Mouse (Mus musculus) CH12.LX (cell line): Measurements from ENCODE around the gene Asl. TPM values are rescaled to one million over a fixed set of nuclear protein-coding genes. Genes with fewer than 3 reads are reported as not detected.

Experiments
- DNase-seq: peaks from one replicate; pipeline ENCODE4 v3.0.0-alpha.2; 2013; ENCODE audit errors: extremely low read depth
- H3K27ac ChIP-seq: 2 replicates; pipeline ENCODE4 v1.5.1; 2012; ENCODE audit warnings: low read depth, mild to moderate bottlenecking, control low read depth, moderate library complexity; ENCODE audit not compliant: insufficient read depth
- H3K27me3 ChIP-seq: replicated peaks from 2 replicates; pipeline ENCODE3; 2012; ENCODE audit warnings: inconsistent platforms
- H3K36me3 ChIP-seq, 2 experiments: replicated peaks in 1 of 2; 2 replicates each; pipeline versions ENCODE3 to v1.6.1; 2012; ENCODE audit warnings: inconsistent platforms in 1 of 2, low read length in 1 of 2, mild to moderate bottlenecking in 1 of 2, mixed read lengths in 1 of 2, moderate library complexity in 1 of 2; ENCODE audit not compliant: control insufficient read depth in 1 of 2, insufficient read depth in 1 of 2
- H3K4me1 ChIP-seq, 2 experiments: 2 replicates each; pipeline ENCODE4 v1.6.1; 2012; ENCODE audit warnings: inconsistent platforms in 1 of 2, moderate library complexity in 1 of 2; ENCODE audit not compliant: insufficient read depth in 2 of 2, control insufficient read depth in 1 of 2
- H3K4me2 ChIP-seq: 2 replicates; pipeline ENCODE4 v1.6.1; 2012; ENCODE audit warnings: low read depth, mild to moderate bottlenecking, control low read depth; ENCODE audit not compliant: poor library complexity, insufficient read depth, severe bottlenecking
- H3K4me3 ChIP-seq, 3 experiments: fragments of 150-350 bp in 1 of 3; sonication (generic) in 1 of 3; replicated peaks in 1 of 3; 2 replicates each; pipeline versions ENCODE3 to v1.5.1; 2011 to 2012; ENCODE audit warnings: low read depth in 2 of 3, low read length in 2 of 3, mild to moderate bottlenecking in 2 of 3, moderate library complexity in 2 of 3, control low read depth in 1 of 3, improper control_type of control experiment in 1 of 3, inconsistent platforms in 1 of 3, mixed read lengths in 1 of 3; ENCODE audit not compliant: poor library complexity in 1 of 3
- H3K79me2 ChIP-seq: replicated peaks from 2 replicates; pipeline ENCODE4 v1.6.1; 2012; ENCODE audit warnings: mild to moderate bottlenecking, moderate library complexity; ENCODE audit not compliant: control insufficient read depth, poor library complexity, insufficient read depth, severe bottlenecking; ENCODE audit errors: extremely low read depth
- H3K9ac ChIP-seq: 2 replicates; pipeline ENCODE4 v1.6.1; 2012; ENCODE audit warnings: low read depth, mild to moderate bottlenecking, control low read depth, moderate library complexity; ENCODE audit not compliant: insufficient read depth
- H3K9me3 ChIP-seq: replicated peaks from 2 replicates; pipeline ENCODE3; 2012; ENCODE audit warnings: low read length, inconsistent platforms, mixed read lengths
- CTCF ChIP-seq, 2 experiments: IDR thresholded peaks in 1 of 2; conservative IDR thresholded peaks in 1 of 2; 2 replicates each; pipeline ENCODE4 v1.5.1; 2011 to 2012; ENCODE audit warnings: low read depth in 2 of 2, low read length in 2 of 2, improper control_type of control experiment in 1 of 2, inconsistent platforms in 1 of 2, mild to moderate bottlenecking in 1 of 2, moderate library complexity in 1 of 2
- E2F4 ChIP-seq: IDR thresholded peaks from 2 replicates; pipeline ENCODE4 v1.6.1; 2011; ENCODE audit warnings: low read depth, low read length, improper control_type of control experiment; ENCODE audit not compliant: insufficient replicate concordance
- GABPA ChIP-seq: IDR thresholded peaks from 2 replicates; pipeline ENCODE4 v1.6.1; 2012; ENCODE audit warnings: low read depth, low read length, improper control_type of control experiment, inconsistent platforms; ENCODE audit not compliant: insufficient replicate concordance
- HCFC1 ChIP-seq: IDR thresholded peaks from 2 replicates; pipeline ENCODE4 v1.6.1; 2012; ENCODE audit warnings: low read depth, mild to moderate bottlenecking, inconsistent platforms, low read length, improper control_type of control experiment
- JUN ChIP-seq: IDR thresholded peaks from 2 replicates; pipeline ENCODE4 v1.6.1; 2011; ENCODE audit warnings: low read depth, mild to moderate bottlenecking, low read length, improper control_type of control experiment, moderate library complexity; ENCODE audit not compliant: insufficient read depth
- JUND ChIP-seq: conservative IDR thresholded peaks from 2 replicates; pipeline ENCODE4 v1.6.1; 2011; ENCODE audit warnings: low read depth, low read length, improper control_type of control experiment
- MAZ ChIP-seq: IDR thresholded peaks from 2 replicates; pipeline ENCODE4 v1.6.1; 2012; ENCODE audit warnings: low read depth, mild to moderate bottlenecking, inconsistent platforms, low read length, improper control_type of control experiment, moderate library complexity
- MEF2A ChIP-seq: IDR thresholded peaks from 2 replicates; pipeline ENCODE4 v1.6.1; 2014; ENCODE audit warnings: low read depth, mild to moderate bottlenecking, inconsistent platforms, low read length, improper control_type of control experiment, borderline replicate concordance
- NELFE ChIP-seq: IDR thresholded peaks from 2 replicates; pipeline ENCODE4 v1.6.1; 2011; ENCODE audit warnings: low read depth, low read length, improper control_type of control experiment
- NRF1 ChIP-seq: IDR thresholded peaks from 2 replicates; pipeline ENCODE4 v1.6.1; 2014; ENCODE audit warnings: low read depth, mild to moderate bottlenecking, inconsistent platforms, low read length, improper control_type of control experiment, moderate library complexity
- POLR2A ChIP-seq: IDR thresholded peaks from 2 replicates; pipeline ENCODE4 v1.6.1; 2011; ENCODE audit warnings: low read depth, mild to moderate bottlenecking, improper control_type of control experiment, low read length
- SIN3A ChIP-seq: IDR thresholded peaks from 2 replicates; pipeline ENCODE4 v1.6.1; 2012; ENCODE audit warnings: low read length, improper control_type of control experiment, inconsistent platforms
- SMC3 ChIP-seq: IDR thresholded peaks from 2 replicates; pipeline ENCODE4 v1.6.1; 2011; ENCODE audit warnings: low read depth, low read length, improper control_type of control experiment
- TBP ChIP-seq: conservative IDR thresholded peaks from 2 replicates; pipeline ENCODE4 v1.6.1; 2011; ENCODE audit warnings: low read depth, low read length, improper control_type of control experiment
- TCF12 ChIP-seq: IDR thresholded peaks from 2 replicates; pipeline ENCODE4 v1.6.1; 2014; ENCODE audit warnings: low read depth, mild to moderate bottlenecking, inconsistent platforms, low read length, improper control_type of control experiment
- USF1 ChIP-seq: IDR thresholded peaks from 2 replicates; pipeline ENCODE4 v1.6.1; 2014; ENCODE audit warnings: low read depth, mild to moderate bottlenecking, inconsistent platforms, low read length, improper control_type of control experiment
- ZKSCAN1 ChIP-seq: IDR thresholded peaks from 2 replicates; pipeline ENCODE4 v1.6.1; 2012; ENCODE audit warnings: low read depth, inconsistent platforms, low read length, improper control_type of control experiment, borderline replicate concordance
- ZMIZ1 ChIP-seq: IDR thresholded peaks from 2 replicates; pipeline ENCODE4 v1.6.1; 2012; ENCODE audit warnings: low read depth, mild to moderate bottlenecking, inconsistent platforms, low read length, improper control_type of control experiment
- ZNF384 ChIP-seq: IDR thresholded peaks from 2 replicates; pipeline ENCODE4 v1.6.1; 2012; ENCODE audit warnings: low read depth, low read length, improper control_type of control experiment, inconsistent platforms
- dilution Hi-C: fragments of 300-500 bp; cut with MboI; formaldehyde crosslinking; loops from 2 replicates; pipeline ENCODE4 v1.14.3; 2020; ENCODE audit warnings: low sequenced_read_pairs; ENCODE audit not compliant: extremely low pct_unique_long_range_greater_than_20kb, extremely low pct_ligation_motif_present
- in situ Hi-C: fragments of 300-500 bp; cut with MboI; formaldehyde crosslinking; loops from 3 replicates; pipeline ENCODE4 v1.14.3; 2019; ENCODE audit warnings: low sequenced_read_pairs, low pct_ligation_motif_present, low pct_unique_long_range_greater_than_20kb, mixed read lengths
- polyA plus RNA-seq: library from polyadenylated mRNA; unstranded; fragments of >175 nt; gene quantifications from 2 replicates; pipeline ENCODE4 v1.2.1, GENCODE M21; 2012; ENCODE audit warnings: low read depth; ENCODE audit not compliant: insufficient read length
- total RNA-seq, 2 experiments: library from RNA; depleted of rRNA; stranded (reverse); fragments of 300-350 nt in 1 of 2; fragments of >200 nt in 1 of 2; gene quantifications; 2 replicates each; pipeline ENCODE4 v1.2.3; 2012 to 2014

Asl gene
- total and polyA plus RNA-seq, 3 experiments, result 44.8 to 70.4 (median 61.0) TPM

GRCm38 (mm10) chr5:130052955-130053354 lies 23.9 kb upstream of the Asl start:
- peaks cover 50 to 78% of the 10 kb centered on the region in 2 experiments for H3K36me3 ChIP-seq
- no peak for TF ChIP-seq E2F4
- no peak for TF ChIP-seq ZNF384
- TF ChIP-seq GABPA, result no peak
- TF ChIP-seq MEF2A, result no peak
- TF ChIP-seq MAZ, result no peak
- no peak for TF ChIP-seq USF1
- TF ChIP-seq ZMIZ1, result no peak
- TF ChIP-seq SIN3A, result no peak
- TF ChIP-seq SMC3, result no peak
- no peak for TF ChIP-seq JUND
- TF ChIP-seq NRF1, result no peak
- no peak for TF ChIP-seq NELFE
- TF ChIP-seq CTCF (conservative IDR thresholded peaks at IDR 0.05 in 1 of 2, IDR thresholded peaks at IDR 0.05 in 1 of 2; ENCODE audit: low read depth in 2 of 2, low read length in 2 of 2), result no peak
- TF ChIP-seq POLR2A, result no peak
- TF ChIP-seq ZKSCAN1, result no peak
- TF ChIP-seq JUN, result no peak
- no peak for TF ChIP-seq HCFC1

DNA sequence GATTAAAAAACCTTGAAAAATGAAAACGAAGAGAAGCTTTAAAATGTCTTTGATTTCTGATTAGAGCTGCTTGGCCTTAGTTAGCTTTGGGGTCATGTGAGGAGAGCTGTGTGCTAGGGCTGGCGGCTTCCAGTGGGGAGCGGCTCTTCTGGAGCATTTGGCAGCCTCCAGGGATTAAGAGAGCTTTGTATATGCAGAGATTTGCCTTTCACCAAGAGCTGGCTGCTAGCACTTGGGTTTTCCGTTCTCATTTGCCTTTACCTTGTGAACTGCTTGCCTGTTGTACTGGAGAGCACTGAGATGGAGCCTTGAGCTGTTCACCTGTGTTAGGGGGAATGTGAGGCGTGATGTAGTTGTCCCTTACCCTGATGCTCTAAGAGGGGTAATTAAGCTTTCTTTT lies 23.5 kb upstream of the Asl start:
- peaks cover 49 to 76% of the 10 kb centered on the region in 2 experiments for H3K36me3 ChIP-seq
- H3K4me2 ChIP-seq, result no peak overlapping the region
- H3K9me3 ChIP-seq, result no peaks in the 10 kb centered on the region
- dilution Hi-C loops, result no loop called here
- DNase-seq, result no peak
- no peaks in the 10 kb centered on the region for H3K79me2 ChIP-seq
- no peak for TF ChIP-seq TBP
- TF ChIP-seq GABPA, result no peak
- TF ChIP-seq TCF12, result no peak
- no peaks in the 10 kb centered on the region for H3K27me3 ChIP-seq
- H3K27ac ChIP-seq, result no peak overlapping the region
- H3K9ac ChIP-seq, result no peak overlapping the region
- in situ Hi-C loops, result no loop called here
- H3K4me3 ChIP-seq, result no peak overlapping the region
- peaks cover 0 to 30% of the 10 kb centered on the region in 2 experiments; a peak in 2 of 4 replicates for H3K4me1 ChIP-seq

More at GRCm38 (mm10) chr5:130052955-130053354, 23.9 kb upstream of the Asl start:
- dilution Hi-C loops (no loop called here), in situ Hi-C loops (no loop called here)
- Histone ChIP-seq H3K9ac (no peak overlapping the region), H3K27ac (no peak overlapping the region), H3K4me2 (no peak overlapping the region), H3K79me2 (no peaks in the 10 kb centered on the region), H3K27me3 (no peaks in the 10 kb centered on the region), H3K4me1 (peaks cover 0 to 30% of the 10 kb centered on the region in 2 experiments; a peak in 2 of 4 replicates), H3K4me3 (no peak overlapping the region), H3K9me3 (no peaks in the 10 kb centered on the region)
- no peak for DNase-seq
